Mouse (Mus musculus) kidney, postnatal 0 days (tissue): ENCODE results near the gene Opn1sw. TPM values are rescaled to one million over a fixed set of nuclear protein-coding genes. Genes with fewer than 3 reads are reported as not detected.

Source experiments
- ATAC-seq: fragments of 200-750 bp; cut with Nextera tagmentation; replicated peaks from 2 replicates; pipeline ENCODE4 v1.8.0; 2017; ENCODE audit warnings: low read depth, moderate number of reproducible peaks, moderate TSS enrichment, moderate library complexity; ENCODE audit not compliant: low FRiP score
- DNase-seq: peaks from one replicate; pipeline ENCODE4 v3.0.0-alpha.2; 2016; ENCODE audit warnings: low spot score
- H3K27ac ChIP-seq: fragments of 300-500 bp; sonication (generic); 2 replicates; pipeline ENCODE4 v1.5.1; 2014; ENCODE audit warnings: mild to moderate bottlenecking
- H3K27me3 ChIP-seq: fragments of 300-500 bp; sonication (generic); 2 replicates; pipeline ENCODE4 v1.6.1; 2014; ENCODE audit warnings: low read length, mixed read lengths; ENCODE audit not compliant: insufficient read depth
- H3K36me3 ChIP-seq: fragments of 300-500 bp; sonication (generic); 2 replicates; pipeline ENCODE4 v1.6.1; 2014; ENCODE audit warnings: low read length, mixed read lengths; ENCODE audit not compliant: insufficient read depth
- H3K4me1 ChIP-seq: fragments of 300-500 bp; sonication (generic); replicated peaks from 2 replicates; pipeline ENCODE4 v1.6.1; 2014; ENCODE audit warnings: antibody characterized with exemption, low read length, mixed read lengths; ENCODE audit not compliant: insufficient read depth
- H3K4me2 ChIP-seq: fragments of 300-500 bp; sonication (generic); 2 replicates; pipeline ENCODE4 v1.6.1; 2014; ENCODE audit warnings: mild to moderate bottlenecking, low read length, moderate library complexity, mixed read lengths
- H3K4me3 ChIP-seq: fragments of 300-500 bp; sonication (generic); replicated peaks from 2 replicates; pipeline ENCODE4 v1.5.1; 2014; ENCODE audit warnings: low read depth, low read length
- H3K9ac ChIP-seq: fragments of 300-500 bp; sonication (generic); 2 replicates; pipeline ENCODE4 v1.6.1; 2014; ENCODE audit warnings: low read depth, low read length
- H3K9me3 ChIP-seq: fragments of 300-500 bp; sonication (generic); replicated peaks from 2 replicates; pipeline ENCODE4 v1.6.1; 2016; ENCODE audit warnings: low read length, inconsistent platforms, mixed read lengths
- CTCF ChIP-seq: IDR thresholded peaks from 2 replicates; pipeline ENCODE4 v1.5.1; 2016; ENCODE audit warnings: antibody characterized with exemption, low read depth, mild to moderate bottlenecking, moderate library complexity
- WGBS: fragments of 180-500 bp; shearing (Covaris S2); extraction: QIAGEN DNeasy Blood & Tissue Kit; methylation state at CpG from one replicate; pipeline ENCODE4 v1.1.7; 2014; 5-methylcytosine and 5-hydroxymethylcytosine counted together
- polyA plus RNA-seq: library from polyadenylated mRNA; unstranded; fragments of >200 nt; fragmentation: Nextera tagmentation; extraction: Ambion mirVana; gene quantifications from 2 replicates; pipeline ENCODE4 v1.2.1, GENCODE M21; 2015

The Opn1sw gene
- polyA plus RNA-seq, 1 experiment from 2014 or later = 0.47 TPM

GRCm38 (mm10) chr6:29426331-29426730 is 38.1 kb upstream of the Opn1sw start:
- DNase-seq (no peak), ATAC-seq (no peak)
- H3K27me3 ChIP-seq = no peaks in the 10 kb centered on the region
- no peak for TF ChIP-seq CTCF
- no peak overlapping the region for H3K4me2 ChIP-seq
- H3K9ac ChIP-seq = no peak overlapping the region
- 65% methylated on average over 6 of the region's 6 CpGs for WGBS
- no peaks in the 10 kb centered on the region for H3K9me3 ChIP-seq
- no peaks in the 10 kb centered on the region for H3K36me3 ChIP-seq
- no peaks in the 10 kb centered on the region for H3K4me1 ChIP-seq
- H3K27ac ChIP-seq = no peak overlapping the region
- no peak overlapping the region for H3K4me3 ChIP-seq

- DNase-seq (no peak), ATAC-seq (no peak)
- H3K4me1 ChIP-seq = no peaks in the 10 kb centered on the region
- H3K4me2 ChIP-seq = no peak overlapping the region
- WGBS = 90% methylated on average over 8 of the region's 8 CpGs
- H3K36me3 ChIP-seq = no peaks in the 10 kb centered on the region
- H3K27ac ChIP-seq = no peak overlapping the region
- no peak overlapping the region for H3K9ac ChIP-seq
- H3K9me3 ChIP-seq = no peaks in the 10 kb centered on the region
- TF ChIP-seq CTCF = no peak
- no peak overlapping the region for H3K4me3 ChIP-seq
- H3K27me3 ChIP-seq = no peaks in the 10 kb centered on the region
Measured at GRCm38 (mm10) chr6:29425118-29425517, 36.9 kb upstream of the Opn1sw start.

- no peaks in the 10 kb centered on the region for H3K4me1 ChIP-seq
- H3K36me3 ChIP-seq = no peaks in the 10 kb centered on the region
- no peaks in the 10 kb centered on the region for H3K27me3 ChIP-seq
- DNase-seq (no peak), ATAC-seq (no peak)
- H3K9me3 ChIP-seq = no peaks in the 10 kb centered on the region
- H3K9ac ChIP-seq = no peak overlapping the region
- no peak overlapping the region for H3K4me2 ChIP-seq
- 82% methylated on average over 2 of the region's 2 CpGs for WGBS
- H3K27ac ChIP-seq = no peak overlapping the region
- no peak overlapping the region for H3K4me3 ChIP-seq
- TF ChIP-seq CTCF = no peak
Measured at GRCm38 (mm10) chr6:29420596-29420995, 32.3 kb upstream of the Opn1sw start.

- no peak for TF ChIP-seq CTCF
- no peaks in the 10 kb centered on the region for H3K4me1 ChIP-seq
- H3K4me3 ChIP-seq = no peak overlapping the region
- no peaks in the 10 kb centered on the region for H3K9me3 ChIP-seq
- WGBS = 79% methylated on average over 9 of the region's 9 CpGs
- ATAC-seq (no peak), DNase-seq (no peak)
- H3K36me3 ChIP-seq = no peaks in the 10 kb centered on the region
- no peak overlapping the region for H3K9ac ChIP-seq
- H3K4me2 ChIP-seq = no peak overlapping the region
- no peaks in the 10 kb centered on the region for H3K27me3 ChIP-seq
- H3K27ac ChIP-seq = no peak overlapping the region
Measured at GRCm38 (mm10) chr6:29415446-29415845, 27.2 kb upstream of the Opn1sw start.

- no peaks in the 10 kb centered on the region for H3K9me3 ChIP-seq
- no peaks in the 10 kb centered on the region for H3K27me3 ChIP-seq
- no peaks in the 10 kb centered on the region for H3K36me3 ChIP-seq
- DNase-seq (no peak), ATAC-seq (no peak)
- 66% methylated on average over 6 of the region's 6 CpGs for WGBS
- H3K4me3 ChIP-seq = no peak overlapping the region
- no peak overlapping the region for H3K4me2 ChIP-seq
- H3K27ac ChIP-seq = no peak overlapping the region
- no peak for TF ChIP-seq CTCF
- no peak overlapping the region for H3K9ac ChIP-seq
- H3K4me1 ChIP-seq = no peaks in the 10 kb centered on the region
Measured at GRCm38 (mm10) chr6:29406412-29406811, 18.1 kb upstream of the Opn1sw start.

GRCm38 (mm10) chr6:29402693-29403342 is 14.6 kb upstream of the Opn1sw start:
- Histone ChIP-seq H3K9ac (0 out of 2 replicates have a peak overlapping the region, but pooled peaks have one; percentile 8), H3K27me3 (no peaks in the 10 kb centered on the region), H3K27ac (no peak overlapping the region), H3K4me3 (no peak overlapping the region), H3K36me3 (no peaks in the 10 kb centered on the region), H3K9me3 (no peaks in the 10 kb centered on the region), H3K4me2 (peak overlapping the region; percentile 32; the same call in 1 of the 2 replicates), H3K4me1 (no peaks in the 10 kb centered on the region)
- ATAC-seq (peak; percentile 33; the same call in 1 of the 2 replicates), DNase-seq (peak; percentile 37)
- 9% methylated on average over 33 of the region's 34 CpGs for WGBS
- peak; percentile 53 for TF ChIP-seq CTCF

- ATAC-seq (no peak), DNase-seq (no peak)
- Histone ChIP-seq H3K9ac (no peak overlapping the region), H3K4me2 (no peak overlapping the region), H3K36me3 (no peaks in the 10 kb centered on the region), H3K4me1 (no peaks in the 10 kb centered on the region), H3K9me3 (no peaks in the 10 kb centered on the region), H3K27ac (no peak overlapping the region), H3K4me3 (no peak overlapping the region), H3K27me3 (no peaks in the 10 kb centered on the region)
- no peak for TF ChIP-seq CTCF
- 88% methylated on average over 4 of the region's 4 CpGs for WGBS
Measured at GRCm38 (mm10) chr6:29399851-29400250, 11.6 kb upstream of the Opn1sw start.
